Mouse (Mus musculus) embryonic stem cell, embryonic (primary cell): ENCODE measurements around the gene Sgip1.

Experiments used
- CTCF ChIA-PET, 4 experiments: fragments of 300-600 bp in 2 of 4; fragments of 350-600 bp in 2 of 4; sonication (Branson Sonifier 250); formaldehyde crosslinking; loops; one replicate each; lab custom pipeline; 2022; ENCODE audit warnings: inconsistent platforms in 2 of 4; lab: Charles Lee
- POLR2A ChIA-PET, 4 experiments: fragments of 300-600 bp in 2 of 4; fragments of 350-600 bp in 2 of 4; sonication (Branson Sonifier 250); formaldehyde crosslinking; loops; one replicate each; lab custom pipeline; 2022; ENCODE audit warnings: antibody characterized with exemption in 4 of 4, inconsistent platforms in 1 of 4; lab: Charles Lee

Sgip1 gene

DNA sequence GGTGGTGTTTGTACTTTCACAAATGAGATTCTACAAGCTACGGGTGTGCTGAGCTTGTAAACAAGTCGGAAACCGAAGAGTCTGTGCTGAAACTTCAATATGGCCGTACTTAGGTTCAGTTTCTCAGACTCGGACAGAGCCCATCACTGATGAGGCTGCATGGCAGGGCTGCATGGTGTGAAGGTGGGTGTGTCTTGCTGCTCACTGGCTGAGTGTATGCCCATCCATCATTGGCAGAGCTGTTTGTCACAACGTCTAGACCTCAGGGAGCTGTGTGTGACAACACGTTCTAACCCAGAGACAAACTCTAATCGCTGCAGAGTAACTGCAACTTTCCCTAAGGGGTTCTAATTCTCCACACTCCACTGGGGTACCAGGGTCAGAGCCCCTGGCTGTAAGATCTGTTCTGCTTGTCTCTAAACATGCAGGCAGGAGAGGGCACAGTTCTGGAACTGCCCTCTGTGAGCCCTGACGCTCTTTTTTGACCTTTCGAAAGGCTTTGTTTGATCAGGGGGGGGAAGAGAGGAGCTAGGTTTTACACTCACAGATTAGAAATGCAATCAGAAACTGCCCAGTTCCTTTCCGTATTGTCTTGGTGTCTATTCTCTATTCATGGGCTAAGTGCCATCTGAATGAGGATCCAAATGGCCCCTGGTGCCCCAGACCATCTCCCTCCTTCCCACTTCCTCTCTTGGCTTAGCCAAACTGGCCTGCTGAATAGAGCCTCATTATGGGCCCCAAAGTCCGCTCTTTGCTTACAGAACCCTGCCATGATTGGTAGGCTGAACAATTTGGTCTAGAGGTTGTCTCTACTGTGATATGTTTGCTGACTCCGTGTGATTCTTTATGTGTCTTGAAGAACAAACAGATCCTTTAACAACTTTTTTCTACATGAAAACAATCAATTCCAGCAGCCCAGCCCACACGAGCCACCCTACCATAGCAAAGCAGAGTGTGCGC is 121.9 kb downstream of the Sgip1 start:
- ChIA-PET CTCF (interaction anchor here in 1 of 4 experiments (0.7 kb wide), 1 partner anchor 22 kb away, joined by 3 read pairs; no protein-coding TSS in a partner anchor), POLR2A (no interaction called here)

DNA sequence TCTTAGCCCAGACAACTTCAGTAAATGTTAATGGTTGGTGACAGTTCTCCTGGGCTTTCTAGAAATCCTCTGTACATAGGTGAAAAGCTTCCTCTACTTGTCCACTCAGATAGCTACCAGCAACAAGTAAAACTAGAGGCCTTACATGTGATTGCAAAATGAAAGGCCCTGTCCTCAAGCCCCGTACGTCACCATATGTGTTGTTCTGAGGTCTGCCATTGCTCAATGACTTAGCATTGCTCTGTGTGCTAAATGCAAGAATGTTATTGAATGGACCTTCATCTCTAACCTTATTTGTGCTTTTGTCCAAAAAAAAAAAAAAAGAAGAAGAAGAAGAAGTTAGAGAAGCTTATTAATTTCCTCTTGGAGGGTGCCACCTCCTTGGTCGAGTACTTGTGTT is 125.4 kb downstream of the Sgip1 start:
- ChIA-PET CTCF (no interaction called here), POLR2A (interaction anchor here in 1 of 4 experiments (0.7 kb wide), 1 partner anchor 654 kb away, joined by 3 read pairs; no protein-coding TSS in a partner anchor)

DNA sequence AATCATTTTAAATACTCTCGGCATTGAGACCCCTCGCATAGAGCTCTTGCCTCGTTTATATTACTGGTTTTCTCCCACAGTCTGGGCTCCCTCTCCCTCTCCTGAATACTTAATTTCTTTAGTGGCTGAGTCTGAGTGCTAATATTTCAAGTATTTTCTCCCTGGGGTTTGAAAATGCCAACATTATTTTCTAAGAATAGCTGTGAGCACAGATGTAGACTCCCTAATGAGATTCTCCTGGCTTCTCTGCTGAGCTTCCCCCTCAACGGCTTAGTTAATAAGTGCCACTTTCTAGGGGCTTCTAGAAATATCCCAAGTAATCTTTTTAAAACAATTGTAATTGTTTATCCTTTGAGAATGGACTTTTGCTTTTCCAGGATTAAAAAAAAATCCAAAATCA is 130.2 kb downstream of the Sgip1 start:
- POLR2A ChIA-PET = interaction anchor here in 1 of 4 experiments (0.7 kb wide), 1 partner anchor 14 kb away, joined by 3 read pairs; no protein-coding TSS in a partner anchor
- CTCF ChIA-PET = no interaction called here

GRCm38 (mm10) chr4:102883142-102883541 is 142.0 kb downstream of the Sgip1 start:
- POLR2A ChIA-PET = no interaction called here
- CTCF ChIA-PET = no interaction called here

- ChIA-PET CTCF (interaction anchor here in 1 of 4 experiments (0.5 to 0.6 kb wide), 2 partner anchors 21 to 444 kb away, joined by 3 read pairs; no protein-coding TSS in a partner anchor), POLR2A (no interaction called here)
Measured at GRCm38 (mm10) chr4:102884228-102884627, 143.1 kb downstream of the Sgip1 start.

GRCm38 (mm10) chr4:102886459-102886858 is 145.4 kb downstream of the Sgip1 start:
- ChIA-PET POLR2A (interaction anchor here in 1 of 4 experiments (0.6 kb wide), 1 partner anchor 17 kb away, joined by 3 read pairs; no protein-coding TSS in a partner anchor), CTCF (interaction anchor here in 1 of 4 experiments (0.6 kb wide), 1 partner anchor 1700 kb away, joined by 3 read pairs; no protein-coding TSS in a partner anchor)

- ChIA-PET POLR2A (interaction anchor here in 1 of 4 experiments (0.6 to 1.4 kb wide), 2 partner anchors 17 to 19 kb away, joined by 3 read pairs; no protein-coding TSS in a partner anchor), CTCF (interaction anchor here in 1 of 4 experiments (0.6 kb wide), 1 partner anchor 1701 kb away, joined by 3 read pairs; no protein-coding TSS in a partner anchor)
Measured at GRCm38 (mm10) chr4:102886902-102887301, 145.8 kb downstream of the Sgip1 start.

DNA sequence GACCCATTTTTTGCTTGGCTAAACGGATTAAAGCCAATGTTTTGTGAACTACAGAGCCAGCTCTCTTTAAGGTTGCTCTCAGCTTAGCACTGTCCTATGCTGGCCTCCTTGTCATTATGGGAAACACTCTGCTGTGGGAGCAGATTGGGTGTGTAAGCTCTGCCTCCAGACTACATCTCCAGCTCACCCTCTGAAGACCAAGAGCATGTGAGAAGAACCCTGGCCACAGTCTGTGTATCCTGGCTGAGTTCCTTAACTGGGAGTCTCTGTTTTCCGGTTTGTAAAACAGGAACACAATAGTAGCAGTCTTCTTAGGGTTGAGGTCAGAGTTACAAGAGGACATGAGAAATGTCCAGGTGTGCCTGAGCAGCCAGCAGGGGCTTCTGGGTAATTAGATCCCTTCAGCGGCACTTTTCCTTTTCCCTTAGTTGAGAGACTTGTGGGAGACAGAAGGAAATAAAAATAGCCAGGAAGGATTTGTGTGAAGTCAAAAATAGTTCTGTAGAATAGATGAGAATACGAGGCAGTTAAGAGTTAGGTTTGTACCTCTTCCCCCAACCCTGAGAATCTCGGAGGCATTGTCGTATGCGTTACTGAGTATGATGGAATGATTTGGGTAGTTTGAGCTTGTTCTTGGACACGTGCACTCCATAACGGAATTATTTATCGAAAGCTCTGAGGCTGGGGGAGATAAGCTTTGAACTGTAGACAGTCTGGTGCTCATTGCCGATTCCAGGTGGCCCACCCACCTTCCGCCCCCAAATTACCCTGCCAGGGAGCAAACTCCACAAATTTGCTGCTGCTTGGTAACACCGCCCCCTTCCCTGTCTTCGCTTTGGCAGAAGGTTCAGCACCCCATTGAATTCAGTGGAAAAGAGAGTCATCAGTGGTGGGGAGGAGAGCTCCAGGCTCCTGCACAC is 146.9 kb downstream of the Sgip1 start:
- ChIA-PET POLR2A (interaction anchor here in 2 of 4 experiments (0.5 to 1.4 kb wide), 2 partner anchors 20 to 149 kb away, joined by 3 to 7 read pairs; no protein-coding TSS in a partner anchor), CTCF (no interaction called here)

GRCm38 (mm10) chr4:102895866-102896265 is 154.8 kb downstream of the Sgip1 start:
- ChIA-PET POLR2A (no interaction called here), CTCF (no interaction called here)

DNA sequence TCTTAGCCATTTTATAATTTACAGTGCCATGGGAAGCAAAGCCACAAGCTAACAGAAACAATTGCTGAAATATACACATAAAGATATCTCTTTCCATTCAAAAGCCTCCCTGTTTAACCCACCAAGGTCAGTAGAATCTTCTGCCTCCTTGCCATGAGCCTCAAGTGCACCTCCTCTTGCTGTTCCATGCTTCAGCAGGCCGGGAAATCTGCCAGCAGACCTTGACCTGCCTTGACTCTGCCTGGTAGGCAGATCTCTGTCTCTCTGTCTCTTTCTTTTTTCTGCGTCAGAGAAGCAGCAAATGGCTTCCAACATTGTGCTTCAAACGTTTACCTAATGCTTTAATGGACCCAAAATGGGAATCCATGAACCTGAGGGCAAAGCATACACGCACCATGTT is 157.9 kb downstream of the Sgip1 start:
- CTCF ChIA-PET = no interaction called here
- POLR2A ChIA-PET = no interaction called here

DNA sequence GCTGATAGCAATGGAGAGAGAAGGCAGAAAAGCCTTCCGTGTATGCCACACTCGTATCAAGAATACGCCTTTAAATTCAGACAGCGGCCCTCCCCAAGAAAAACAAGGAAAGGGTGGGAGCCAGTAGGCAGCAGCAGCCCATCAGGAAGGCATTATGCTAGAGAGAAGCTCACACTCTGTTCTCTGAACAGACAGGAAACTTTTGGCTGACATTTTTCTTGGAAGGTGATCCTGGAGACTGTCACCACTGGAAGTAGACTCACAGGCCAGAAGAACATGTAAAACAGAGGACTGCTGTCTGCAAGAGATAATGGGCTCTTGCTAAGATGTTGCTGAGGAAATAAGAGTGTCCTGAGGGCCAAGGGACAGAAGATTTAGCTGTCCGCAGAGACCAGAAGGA is 158.6 kb downstream of the Sgip1 start:
- ChIA-PET CTCF (no interaction called here), POLR2A (no interaction called here)

GRCm38 (mm10) chr4:102900166-102900565 is 159.1 kb downstream of the Sgip1 start:
- POLR2A ChIA-PET = no interaction called here
- CTCF ChIA-PET = no interaction called here

DNA sequence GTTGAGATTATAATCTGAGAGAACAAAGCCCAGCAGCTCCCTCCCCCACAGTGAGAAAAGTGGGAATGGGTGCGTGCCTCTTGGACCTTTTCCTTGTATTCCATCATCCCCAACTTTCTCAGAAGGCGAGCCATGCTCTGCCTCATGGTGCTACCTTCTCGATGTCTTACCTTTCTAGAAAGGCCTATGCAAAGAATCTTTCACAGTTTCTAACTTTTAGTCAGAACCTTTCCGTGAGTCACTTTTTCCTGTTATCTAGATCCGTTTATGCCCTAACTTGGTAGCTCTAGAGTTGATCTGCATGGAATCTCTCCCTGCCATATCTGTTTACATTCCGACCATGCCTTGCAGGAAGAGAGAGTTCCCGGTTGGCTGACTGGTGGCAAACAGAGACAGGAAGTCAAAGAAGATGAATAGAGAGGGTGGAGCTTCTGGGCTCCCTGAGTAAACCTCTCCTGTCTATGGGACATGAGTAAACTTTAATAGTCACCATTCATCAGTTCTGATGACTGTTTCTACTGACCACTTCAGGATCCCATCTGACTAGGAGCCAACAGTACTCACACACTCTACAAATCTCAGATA is 166.8 kb downstream of the Sgip1 start:
- POLR2A ChIA-PET = no interaction called here

GRCm38 (mm10) chr4:102910191-102910590 is 169.1 kb downstream of the Sgip1 start:
- ChIA-PET POLR2A (no interaction called here), CTCF (no interaction called here)

More for the DNA sequence above, 166.8 kb downstream of the Sgip1 start:
- CTCF ChIA-PET = no interaction called here

DNA sequence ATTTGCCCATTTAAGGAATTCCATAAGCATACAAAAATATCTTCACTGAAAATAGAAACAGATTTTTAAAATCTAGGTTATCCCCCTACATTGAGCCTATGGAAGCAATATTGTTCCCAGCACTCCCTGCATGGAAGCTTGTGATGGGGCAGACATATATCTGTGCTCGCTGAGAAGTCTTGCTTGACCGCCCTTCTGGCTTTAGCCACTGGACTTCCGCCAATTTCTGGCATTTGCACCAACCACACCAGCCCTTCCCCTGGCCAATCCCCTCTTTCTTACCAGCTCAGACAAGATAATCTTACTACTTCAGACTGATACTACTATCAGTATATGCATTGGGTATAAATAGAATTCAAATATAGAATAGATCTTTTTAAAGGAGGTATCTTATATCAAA is 172.1 kb downstream of the Sgip1 start:
- ChIA-PET POLR2A (interaction anchor here in 1 of 4 experiments (0.6 kb wide), 1 partner anchor 36 kb away, joined by 5 read pairs; no protein-coding TSS in a partner anchor), CTCF (no interaction called here)

DNA sequence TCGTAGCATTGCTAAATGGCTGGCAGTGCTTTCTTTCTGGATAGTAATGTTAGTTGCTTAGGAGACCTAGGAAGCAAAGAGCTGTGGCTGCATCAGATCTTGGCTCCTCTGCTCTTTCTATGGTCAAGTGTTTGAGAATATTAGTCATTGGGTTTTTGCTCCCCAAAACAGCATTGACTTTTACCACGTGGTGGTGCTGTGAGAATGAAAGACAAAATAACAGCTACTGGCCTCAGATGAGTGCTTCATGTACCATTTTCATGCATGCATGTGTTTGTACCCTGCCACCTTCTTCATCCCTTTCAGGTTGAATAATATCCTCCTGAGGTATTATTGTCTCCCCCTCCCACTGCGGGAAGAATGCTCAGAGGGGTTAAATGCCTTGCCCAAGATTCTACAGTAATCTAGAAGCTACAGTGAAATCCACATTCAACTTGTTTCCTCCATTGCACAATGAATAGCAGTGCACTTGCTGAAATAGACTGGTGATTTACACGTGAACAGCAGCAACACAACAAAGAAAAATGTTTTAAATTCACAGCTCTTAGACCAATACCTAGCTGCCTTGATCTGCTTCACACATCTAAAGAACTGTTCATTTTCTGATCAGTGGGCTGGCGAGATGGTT is 172.7 kb downstream of the Sgip1 start:
- ChIA-PET POLR2A (interaction anchor here in 1 of 4 experiments (0.6 kb wide), 1 partner anchor 655 kb away, joined by 3 read pairs; no protein-coding TSS in a partner anchor), CTCF (interaction anchor here in 1 of 4 experiments (0.6 kb wide), 1 partner anchor 170 kb away, joined by 3 read pairs; no protein-coding TSS in a partner anchor)

- CTCF ChIA-PET = no interaction called here
- POLR2A ChIA-PET = no interaction called here
Measured at GRCm38 (mm10) chr4:102918191-102918590, 177.1 kb downstream of the Sgip1 start.

GRCm38 (mm10) chr4:102929491-102929890 is 188.4 kb downstream of the Sgip1 start:
- ChIA-PET POLR2A (no interaction called here), CTCF (interaction anchor here in 1 of 4 experiments (1.1 kb wide), 1 partner anchor 69 kb away, joined by 3 read pairs; no protein-coding TSS in a partner anchor)
